In the genomic region with DNA sequence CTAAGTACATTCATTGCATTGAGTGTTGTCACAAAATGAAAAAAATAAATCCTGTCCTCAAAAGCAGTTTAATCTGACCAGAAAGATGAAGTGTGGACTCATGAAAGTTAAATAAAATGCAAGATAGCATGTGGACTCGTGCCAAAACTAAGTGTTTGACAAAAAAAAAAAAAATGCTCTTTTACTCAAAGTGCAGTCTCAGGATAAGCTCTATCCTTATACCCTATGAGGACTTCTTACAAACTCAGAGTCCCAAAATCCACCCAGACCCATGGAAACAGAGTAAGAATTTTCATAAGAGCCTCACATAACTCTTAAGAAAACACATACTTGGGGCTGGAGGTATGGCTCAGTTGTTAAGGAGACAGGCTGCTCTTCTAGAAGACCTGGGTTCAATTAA, we compare ENCODE assay signal across 35 mouse cellular contexts.
"Had no signal": no experiment of that assay in that cellular context is flagged by ENCODE, and none has a peak within 500 bp of the region (broad histone marks: within the 10 kb centered on the region; RNA-seq: fewer than 3 reads in every experiment).

No protein-coding gene starts in this region.

- H3K4me2 ChIP-seq: heart, embryonic 11.5 days; heart, embryonic 12.5 days; heart, embryonic 13.5 days; heart, embryonic 15.5 days; hindbrain, embryonic 12.5 days; hindbrain, embryonic 13.5 days; hindbrain, embryonic 14.5 days; hindbrain, embryonic 15.5 days; intestine, embryonic 15.5 days; kidney, embryonic 15.5 days had no signal

- H3K27me3 ChIP-seq: heart, embryonic 12.5 days; heart, embryonic 13.5 days; heart, embryonic 15.5 days; hindbrain, embryonic 12.5 days; hindbrain, embryonic 13.5 days; hindbrain, embryonic 15.5 days; intestine, embryonic 15.5 days; kidney, embryonic 15.5 days had no signal

- H3K27ac ChIP-seq: heart, adult 2 months; heart, embryonic 10.5 days; heart, embryonic 13.5 days; heart, embryonic 15.5 days; hindbrain, embryonic 10.5 days; hindbrain, embryonic 12.5 days; hindbrain, embryonic 13.5 days; hindbrain, embryonic 14.5 days; hindbrain, embryonic 15.5 days; hindbrain, postnatal 0 days; intestine, embryonic 15.5 days; kidney, embryonic 15.5 days; kidney, postnatal 0 days; layer of hippocampus, adult 2 months had no signal

- H3K4me1 ChIP-seq: heart, embryonic 10.5 days; heart, embryonic 12.5 days; heart, embryonic 13.5 days; heart, embryonic 15.5 days; hindbrain, embryonic 10.5 days; hindbrain, embryonic 12.5 days; hindbrain, embryonic 13.5 days; hindbrain, embryonic 15.5 days; intestine, embryonic 15.5 days; kidney, embryonic 15.5 days had no signal

- DNase-seq: heart, adult 18-20 months; heart, adult 2 months; heart, postnatal 10 days; heart, postnatal 14 days; heart, postnatal 36 days; heart, postnatal 4 days; kidney, adult 11 months; kidney, adult 18-20 months; kidney, adult 2 months; kidney, adult 8-10 months; kidney, adult 9 months; kidney, postnatal 10 days; kidney, postnatal 14 days; kidney, postnatal 36 days; kidney, postnatal 4 days; layer of hippocampus, adult 9-11 months had no signal

- H3K4me3 ChIP-seq: heart, adult 2 months; heart, embryonic 10.5 days; heart, embryonic 12.5 days; heart, embryonic 13.5 days; heart, embryonic 15.5 days; hindbrain, embryonic 10.5 days; hindbrain, embryonic 12.5 days; hindbrain, embryonic 13.5 days; hindbrain, embryonic 15.5 days; intestine, embryonic 15.5 days; kidney, embryonic 15.5 days; layer of hippocampus, adult 2 months had no signal

- ATAC-seq: hindbrain, embryonic 16.5 days; hindbrain, postnatal 0 days; inflammation-experienced regulatory T-cells, adult 6 months; intestine, embryonic 15.5 days; intestine, embryonic 16.5 days; intestine, postnatal 0 days had no signal

- H3K9ac ChIP-seq: heart, embryonic 12.5 days; heart, embryonic 13.5 days; heart, embryonic 15.5 days; hindbrain, embryonic 12.5 days; hindbrain, embryonic 13.5 days; hindbrain, embryonic 14.5 days; hindbrain, embryonic 15.5 days; intestine, embryonic 15.5 days; kidney, embryonic 15.5 days had no signal

- H3K9me3 ChIP-seq: heart, embryonic 10.5 days; heart, embryonic 13.5 days; heart, embryonic 15.5 days; hindbrain, embryonic 10.5 days; hindbrain, embryonic 12.5 days; hindbrain, embryonic 13.5 days; hindbrain, embryonic 15.5 days; intestine, embryonic 15.5 days; kidney, embryonic 15.5 days had no signal

- H3K36me3 ChIP-seq: heart, embryonic 10.5 days; heart, embryonic 12.5 days; heart, embryonic 13.5 days; heart, embryonic 15.5 days; hindbrain, embryonic 10.5 days; hindbrain, embryonic 12.5 days; hindbrain, embryonic 13.5 days; hindbrain, embryonic 15.5 days; intestine, embryonic 15.5 days; kidney, embryonic 15.5 days had no signal
